17 mouse cellular contexts compared by ENCODE assay signal in genomic region chr17:31820099-31820846, GRCm38 (mm10). TPM values are rescaled to one million over a fixed set of nuclear protein-coding genes. Genes with fewer than 3 reads are reported as not detected.
DNase-seq lines count a peak whose midpoint lies in the region; ATAC-seq and TF ChIP-seq lines count a peak whose summit lies in the region.
"Had no signal": no experiment of that assay in that cellular context is flagged by ENCODE, and none has a peak within 500 bp of the region (broad histone marks: within the 10 kb centered on the region; RNA-seq: fewer than 3 reads in every experiment).

No protein-coding gene starts in this region.

- no peak for ATAC-seq in forebrain, embryonic 14.5 days
- ATAC-seq in heart, postnatal 0 days (ENCODE audit: insufficient read depth, low read depth) = peak; percentile 40; the same call in 1 of the 2 replicates
- ATAC-seq in midbrain, embryonic 15.5 days (replicated peaks) = no peak
- ATAC-seq in megakaryocyte, adult 5-6 weeks (ENCODE audit: poor library complexity, severe bottlenecking) = peak; percentile 72
- no peak for ATAC-seq in erythroblast, adult 5-6 weeks (replicated peaks; ENCODE audit: low FRiP score, poor library complexity, severe bottlenecking)
- ATAC-seq: hindbrain, embryonic 16.5 days had no signal

- peak overlapping the region; percentile 75 for H3K27ac ChIP-seq in forebrain, embryonic 10.5 days
- H3K27ac ChIP-seq in forebrain, embryonic 14.5 days (ENCODE audit: low read depth, low read length) = no peak overlapping the region
- no peak overlapping the region for H3K27ac ChIP-seq in heart, postnatal 0 days (ENCODE audit: low read depth)
- no peak overlapping the region for H3K27ac ChIP-seq in heart, adult 2 months
- H3K27ac ChIP-seq in midbrain, embryonic 10.5 days (replicated peaks) = peak overlapping the region; percentile 73
- no peak overlapping the region for H3K27ac ChIP-seq in midbrain, embryonic 15.5 days
- H3K27ac ChIP-seq: forebrain, embryonic 12.5 days; neural tube, embryonic 15.5 days had no signal

- no peaks in the 10 kb centered on the region for H3K36me3 ChIP-seq in forebrain, embryonic 10.5 days (replicated peaks)
- H3K36me3 ChIP-seq in forebrain, embryonic 14.5 days (ENCODE audit: control insufficient read depth, insufficient read depth, low read length) = no peaks in the 10 kb centered on the region
- no peaks in the 10 kb centered on the region for H3K36me3 ChIP-seq in heart, postnatal 0 days (replicated peaks; ENCODE audit: control insufficient read depth, insufficient read depth, low read length)
- H3K36me3 ChIP-seq in heart, adult 2 months (ENCODE audit: control insufficient read depth, insufficient read depth, low read length) = no peaks in the 10 kb centered on the region
- H3K36me3 ChIP-seq in midbrain, embryonic 10.5 days = no peaks in the 10 kb centered on the region
- no peaks in the 10 kb centered on the region for H3K36me3 ChIP-seq in midbrain, embryonic 15.5 days (replicated peaks)
- H3K36me3 ChIP-seq: forebrain, embryonic 12.5 days; G1E; neural tube, embryonic 15.5 days had no signal

- no peak overlapping the region for H3K4me3 ChIP-seq in forebrain, embryonic 10.5 days
- no peak overlapping the region for H3K4me3 ChIP-seq in forebrain, embryonic 14.5 days (ENCODE audit: low read depth, low read length)
- no peak overlapping the region for H3K4me3 ChIP-seq in heart, postnatal 0 days (ENCODE audit: low read depth, low read length)
- H3K4me3 ChIP-seq in heart, adult 2 months = no peak overlapping the region
- no peak overlapping the region for H3K4me3 ChIP-seq in midbrain, embryonic 10.5 days
- H3K4me3 ChIP-seq in midbrain, embryonic 15.5 days = no peak overlapping the region
- H3K4me3 ChIP-seq: forebrain, embryonic 12.5 days; neural tube, embryonic 15.5 days had no signal

- H3K9ac ChIP-seq in forebrain, embryonic 14.5 days (ENCODE audit: low read length) = no peak overlapping the region
- no peak overlapping the region for H3K9ac ChIP-seq in heart, postnatal 0 days (replicated peaks; ENCODE audit: low read depth, low read length)
- H3K9ac ChIP-seq in heart, adult 2 months (ENCODE audit: low read depth, low read length) = no peak overlapping the region
- no peak overlapping the region for H3K9ac ChIP-seq in midbrain, embryonic 15.5 days
- H3K9ac ChIP-seq: forebrain, embryonic 12.5 days; neural tube, embryonic 15.5 days had no signal

- no peaks in the 10 kb centered on the region for H3K79me2 ChIP-seq in heart, adult 2 months (replicated peaks; ENCODE audit: control insufficient read depth, insufficient read depth, low read length)

- TF ChIP-seq POLR2A in heart, adult 2 months (IDR thresholded peaks at IDR 0.05; ENCODE audit: insufficient read depth, low read depth, low read length) = no peak

- TF ChIP-seq EP300 in heart, postnatal 0 days (IDR thresholded peaks at IDR 0.05; ENCODE audit: low read depth) = no peak
- no peak for TF ChIP-seq EP300 in heart, adult 2 months (IDR thresholded peaks at IDR 0.05; ENCODE audit: insufficient read depth, low read depth, low read length)

- H3K9me3 ChIP-seq in forebrain, embryonic 10.5 days = no peaks in the 10 kb centered on the region
- no peaks in the 10 kb centered on the region for H3K9me3 ChIP-seq in forebrain, embryonic 14.5 days (replicated peaks; ENCODE audit: control insufficient read depth, low read length)
- no peaks in the 10 kb centered on the region for H3K9me3 ChIP-seq in heart, postnatal 0 days (replicated peaks; ENCODE audit: control insufficient read depth, low read length)
- no peaks in the 10 kb centered on the region for H3K9me3 ChIP-seq in midbrain, embryonic 10.5 days (replicated peaks)
- no peaks in the 10 kb centered on the region for H3K9me3 ChIP-seq in midbrain, embryonic 15.5 days
- H3K9me3 ChIP-seq: forebrain, embryonic 12.5 days; G1E; neural tube, embryonic 15.5 days had no signal

- H3K27me3 ChIP-seq in forebrain, embryonic 10.5 days (ENCODE audit: poor library complexity, severe bottlenecking) = peaks cover 7% of the 10 kb centered on the region; the same call in 1 of the 2 replicates
- H3K27me3 ChIP-seq in forebrain, embryonic 14.5 days (replicated peaks; ENCODE audit: control insufficient read depth, insufficient read depth, low read length) = no peaks in the 10 kb centered on the region
- H3K27me3 ChIP-seq in heart, postnatal 0 days (ENCODE audit: control insufficient read depth, insufficient read depth, low read length) = no peaks in the 10 kb centered on the region
- H3K27me3 ChIP-seq in heart, adult 2 months (ENCODE audit: control insufficient read depth, insufficient read depth, low read length) = no peaks in the 10 kb centered on the region
- H3K27me3 ChIP-seq in midbrain, embryonic 10.5 days (ENCODE audit: low read depth, poor library complexity, severe bottlenecking) = no peaks in the 10 kb centered on the region
- no peaks in the 10 kb centered on the region for H3K27me3 ChIP-seq in midbrain, embryonic 15.5 days (replicated peaks)
- H3K27me3 ChIP-seq: forebrain, embryonic 12.5 days; neural tube, embryonic 15.5 days had no signal

- no peak overlapping the region for H3K4me2 ChIP-seq in forebrain, embryonic 14.5 days (ENCODE audit: low read length)
- H3K4me2 ChIP-seq in heart, postnatal 0 days (ENCODE audit: low read depth, low read length) = no peak overlapping the region
- no peak overlapping the region for H3K4me2 ChIP-seq in midbrain, embryonic 15.5 days
- H3K4me2 ChIP-seq: forebrain, embryonic 12.5 days; neural tube, embryonic 15.5 days had no signal

- DNase-seq in forebrain, embryonic 10.5 days (ENCODE audit: extremely low spot score, low spot score) = no peak
- DNase-seq in forebrain, embryonic 14.5 days (ENCODE audit: low spot score) = no peak
- no peak for DNase-seq in heart, postnatal 0 days (ENCODE audit: low spot score)
- no peak for DNase-seq in heart, adult 2 months
- DNase-seq in midbrain, embryonic 10.5 days (ENCODE audit: low spot score) = no peak
- DNase-seq: adrenal gland, adult 2 months; cerebellum, adult 2 months; kidney, adult 8-10 months; lung, adult 18-20 months; retina, postnatal 1 day had no signal

- TF ChIP-seq CTCF in heart, postnatal 0 days (IDR thresholded peaks at IDR 0.05; ENCODE audit: low read depth) = no peak
- TF ChIP-seq CTCF in heart, adult 2 months (IDR thresholded peaks at IDR 0.05) = no peak

- peaks cover 53% of the 10 kb centered on the region for H3K4me1 ChIP-seq in forebrain, embryonic 10.5 days
- H3K4me1 ChIP-seq in forebrain, embryonic 14.5 days (ENCODE audit: control insufficient read depth, insufficient read depth, low read length) = peaks cover 13% of the 10 kb centered on the region
- H3K4me1 ChIP-seq in heart, postnatal 0 days (ENCODE audit: control insufficient read depth, insufficient read depth) = peaks cover 6% of the 10 kb centered on the region
- H3K4me1 ChIP-seq in heart, adult 2 months (ENCODE audit: control insufficient read depth, insufficient read depth, low read length) = 0 out of 2 replicates have a peak, but pooled peaks cover 1% of the 10 kb centered on the region
- H3K4me1 ChIP-seq in midbrain, embryonic 10.5 days = peaks cover 54% of the 10 kb centered on the region
- H3K4me1 ChIP-seq in midbrain, embryonic 15.5 days = peaks cover 23% of the 10 kb centered on the region

- intact Hi-C loops in heart, adult 2 months (cut with DNase I) = no loop called here

- WGBS in forebrain, embryonic 10.5 days = 47% methylated on average over 4 of the region's 4 CpGs
- WGBS in forebrain, embryonic 14.5 days = 37% methylated on average over 4 of the region's 4 CpGs
- WGBS in heart, postnatal 0 days = 42% methylated on average over 4 of the region's 4 CpGs
- WGBS in heart, adult 2 months = 49% methylated on average over 4 of the region's 4 CpGs
- 45% methylated on average over 4 of the region's 4 CpGs for WGBS in midbrain, embryonic 10.5 days
- WGBS in midbrain, embryonic 15.5 days = 44% methylated on average over 4 of the region's 4 CpGs

RNA-seq across cellular contexts. Expression of gene Sik1, which starts 35.3 kb away (rescaled TPM):
- 10.0 and 11.4 TPM in 2 replicates for polyA plus RNA-seq in forebrain, embryonic 10.5 days (2016; fragmentation: Nextera tagmentation; extraction: Ambion mirVana)
- 12.2 and 14.7 TPM in 2 replicates for polyA plus RNA-seq in forebrain, embryonic 14.5 days (2014; fragmentation: Nextera tagmentation; extraction: Ambion mirVana)
- total RNA-seq in heart, postnatal 0 days (2014; rRNA removed; ENCODE audit: low replicate concordance) = 31.9 and 47.6 TPM in 2 replicates
- polyA plus RNA-seq in heart, postnatal 0 days (2015; fragmentation: Nextera tagmentation; extraction: Ambion mirVana) = 7.7 and 10.9 TPM in 2 replicates
- 10 to 100 TPM; 39.6 to 62.7 TPM for total RNA-seq in heart, adult 2 months (2021)
- polyA plus RNA-seq in heart, adult 2 months (2012; rRNA removed) = 15.4 and 21.0 TPM in 2 replicates
- polyA plus RNA-seq in midbrain, embryonic 10.5 days (2016; fragmentation: Nextera tagmentation; extraction: Ambion mirVana) = 9.2 TPM in 2 replicates
- polyA plus RNA-seq in midbrain, embryonic 15.5 days (2015; fragmentation: Nextera tagmentation; extraction: Ambion mirVana) = 22.9 and 25.5 TPM in 2 replicates
- total RNA-seq in megakaryocyte, adult 5-6 weeks (2015) = 29.9 and 37.6 TPM in 2 replicates
- 30.6 and 31.2 TPM in 2 replicates for total RNA-seq in megakaryocyte, adult 5-6 weeks (2017)
- total RNA-seq in erythroblast, adult 5-6 weeks (2015; ENCODE audit: low replicate concordance) = 1.5 and 4.2 TPM in 2 replicates
- 2.8 and 3.5 TPM in 2 replicates for total RNA-seq in erythroblast, adult 5-6 weeks (2017; ENCODE audit: low replicate concordance)

Comparison
In these comparisons a context has a peak if more than half of its experiments do, and no peak if none do; other contexts are left out.
1. H3K27ac ChIP-seq: peak in forebrain, embryonic 10.5 days (single experiment) and midbrain, embryonic 10.5 days (single experiment); none in forebrain, embryonic 14.5 days (single experiment), heart, postnatal 0 days (single experiment), heart, adult 2 months (single experiment) and midbrain, embryonic 15.5 days (single experiment).
2. ATAC-seq: peak in heart, postnatal 0 days (single experiment) and megakaryocyte, adult 5-6 weeks (single experiment); none in forebrain, embryonic 14.5 days (single experiment), midbrain, embryonic 15.5 days (single experiment) and erythroblast, adult 5-6 weeks (single experiment).